Mouse (Mus musculus): Measurements from ENCODE around the gene Foxd1.

DNA sequence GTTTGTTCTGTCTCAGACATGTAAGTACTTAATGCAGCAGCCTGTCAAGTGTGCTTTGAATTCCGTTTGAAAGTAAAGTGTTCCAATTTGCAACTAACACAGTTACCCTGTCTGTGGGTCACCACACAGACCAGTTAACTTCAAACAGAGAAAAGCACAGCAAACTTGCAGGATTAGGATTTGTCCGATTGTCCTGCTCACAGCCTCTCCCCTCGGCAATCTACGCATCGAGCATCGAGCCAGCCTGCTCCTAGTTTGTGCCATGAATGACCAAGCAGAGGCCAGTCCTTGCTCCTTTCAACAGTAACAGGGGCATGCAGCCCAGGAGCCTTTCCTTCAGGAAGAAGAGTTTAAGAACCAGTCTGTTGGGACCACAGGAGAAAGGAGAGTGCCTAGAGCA, 15.0 kb downstream of the Foxd1 start:
- TF ChIP-seq CTCF (IDR thresholded peaks at IDR 0.05; ENCODE audit: low read depth) (no peak), EP300 (optimal IDR thresholded peaks at IDR 0.05) (no peak)

Measured in stomach, postnatal 0 days (tissue).